Mouse (Mus musculus): ENCODE results near the gene Hras. TPM values are rescaled to one million over a fixed set of nuclear protein-coding genes. Genes with fewer than 3 reads are reported as not detected.

The Hras gene
- polyA plus RNA-seq, 1 experiment from 2014 or later, result 112 TPM

DNA sequence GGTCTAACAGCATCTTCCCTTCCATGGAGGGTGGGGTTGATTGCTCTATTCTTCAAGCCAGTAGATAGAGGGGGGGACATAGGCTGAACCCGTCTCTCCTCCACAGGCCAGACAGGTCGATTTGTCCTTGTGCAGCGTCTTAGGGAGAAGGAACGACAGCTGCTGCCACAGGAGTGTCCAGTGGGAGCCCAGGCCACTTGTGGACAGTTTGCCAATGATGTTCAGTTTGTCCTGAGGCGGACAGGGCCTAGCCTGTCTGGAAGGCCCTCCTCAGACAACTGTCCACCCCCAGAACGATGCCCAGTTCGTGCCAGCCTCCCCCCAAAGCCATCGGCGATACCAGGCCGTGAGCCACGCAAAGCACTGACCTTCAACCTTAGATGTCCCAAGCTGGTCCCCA, 23.1 kb upstream of the Hras start:
- H3K9ac ChIP-seq (ENCODE audit: low read depth, low read length), result peak overlapping the region; percentile 67
- ATAC-seq (replicated peaks; ENCODE audit: low FRiP score), result no peak

DNA sequence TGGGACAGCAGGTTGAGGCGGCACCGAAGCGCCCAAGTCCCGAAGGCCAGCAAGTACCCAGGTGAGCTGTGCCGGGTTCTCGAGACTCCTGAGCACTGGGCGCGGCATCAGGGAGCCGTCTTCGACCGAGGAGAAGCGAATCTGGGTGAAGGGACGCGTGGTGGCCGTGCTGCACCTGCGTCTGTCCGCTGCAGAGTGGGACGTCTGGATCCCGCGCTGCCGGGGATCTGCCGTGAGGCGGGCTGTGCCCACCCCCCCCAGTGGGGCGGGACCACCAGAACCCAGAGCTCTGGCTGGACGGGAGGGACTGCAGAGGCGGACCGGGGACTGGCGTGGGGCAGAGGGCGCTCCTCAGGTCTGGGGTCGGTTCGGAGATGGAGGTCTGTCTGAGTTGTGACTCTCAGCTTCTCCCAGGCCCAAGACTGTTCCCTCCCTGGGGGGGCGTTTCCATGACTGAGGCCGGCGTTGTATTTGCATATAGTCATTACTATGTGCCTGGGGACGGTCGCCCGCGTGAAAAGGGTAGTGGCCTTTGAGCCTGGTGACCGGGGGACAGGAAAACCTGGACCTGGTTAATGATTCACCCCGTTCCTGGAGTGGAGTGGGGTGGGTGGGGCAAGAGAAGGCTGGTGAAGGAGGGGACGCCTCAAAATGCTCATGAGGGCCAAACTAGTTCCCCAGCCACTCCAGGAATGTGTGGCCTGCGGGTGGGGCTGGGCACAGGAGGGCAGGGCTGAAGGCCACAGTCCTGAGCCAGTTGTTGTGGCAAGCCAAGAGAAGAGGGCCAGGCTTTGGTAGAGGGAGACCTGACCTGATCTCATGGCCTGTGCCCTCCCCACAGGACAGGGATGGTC, 22.3 kb upstream of the Hras start:
- H3K36me3 ChIP-seq (ENCODE audit: control insufficient read depth, insufficient read depth, low read length), result peaks cover 11% of the 10 kb centered on the region; the same call in 1 of the 2 replicates
- H3K4me3 ChIP-seq (ENCODE audit: low read depth, low read length), result peak overlapping the region; percentile 64
- ATAC-seq (replicated peaks; ENCODE audit: low FRiP score) (peak; percentile 66), DNase-seq (ENCODE audit: low spot score) (no peak)
- peak overlapping the region; percentile 78 for H3K4me2 ChIP-seq
- H3K9ac ChIP-seq (ENCODE audit: low read depth, low read length), result peak overlapping the region; percentile 67
- H3K27me3 ChIP-seq (replicated peaks; ENCODE audit: control insufficient read depth, insufficient read depth, low read length), result peaks cover 6% of the 10 kb centered on the region; the same call in 1 of the 2 replicates
- WGBS, result 1% methylated on average over 42 of the region's 42 CpGs
- no peaks in the 10 kb centered on the region for H3K9me3 ChIP-seq (ENCODE audit: control insufficient read depth, low read length)
- peak overlapping the region; percentile 93 for H3K27ac ChIP-seq (ENCODE audit: low read depth, low read length)
- peaks cover 47% of the 10 kb centered on the region for H3K4me1 ChIP-seq (replicated peaks; ENCODE audit: control insufficient read depth, insufficient read depth, low read length)

More for the DNA sequence above, 23.1 kb upstream of the Hras start:
- Histone ChIP-seq H3K4me3 (ENCODE audit: low read depth, low read length) (peak overlapping the region; percentile 64), H3K27me3 (replicated peaks; ENCODE audit: control insufficient read depth, insufficient read depth, low read length) (no peaks in the 10 kb centered on the region), H3K4me2 (peak overlapping the region; percentile 78), H3K9me3 (ENCODE audit: control insufficient read depth, low read length) (no peaks in the 10 kb centered on the region), H3K27ac (ENCODE audit: low read depth, low read length) (no peak overlapping the region), H3K36me3 (ENCODE audit: control insufficient read depth, insufficient read depth, low read length) (peaks cover 11% of the 10 kb centered on the region; the same call in 1 of the 2 replicates), H3K4me1 (replicated peaks; ENCODE audit: control insufficient read depth, insufficient read depth, low read length) (peaks cover 50% of the 10 kb centered on the region)
- WGBS, result 83% methylated on average over 11 of the region's 11 CpGs
- no peak for DNase-seq (ENCODE audit: low spot score)

DNA sequence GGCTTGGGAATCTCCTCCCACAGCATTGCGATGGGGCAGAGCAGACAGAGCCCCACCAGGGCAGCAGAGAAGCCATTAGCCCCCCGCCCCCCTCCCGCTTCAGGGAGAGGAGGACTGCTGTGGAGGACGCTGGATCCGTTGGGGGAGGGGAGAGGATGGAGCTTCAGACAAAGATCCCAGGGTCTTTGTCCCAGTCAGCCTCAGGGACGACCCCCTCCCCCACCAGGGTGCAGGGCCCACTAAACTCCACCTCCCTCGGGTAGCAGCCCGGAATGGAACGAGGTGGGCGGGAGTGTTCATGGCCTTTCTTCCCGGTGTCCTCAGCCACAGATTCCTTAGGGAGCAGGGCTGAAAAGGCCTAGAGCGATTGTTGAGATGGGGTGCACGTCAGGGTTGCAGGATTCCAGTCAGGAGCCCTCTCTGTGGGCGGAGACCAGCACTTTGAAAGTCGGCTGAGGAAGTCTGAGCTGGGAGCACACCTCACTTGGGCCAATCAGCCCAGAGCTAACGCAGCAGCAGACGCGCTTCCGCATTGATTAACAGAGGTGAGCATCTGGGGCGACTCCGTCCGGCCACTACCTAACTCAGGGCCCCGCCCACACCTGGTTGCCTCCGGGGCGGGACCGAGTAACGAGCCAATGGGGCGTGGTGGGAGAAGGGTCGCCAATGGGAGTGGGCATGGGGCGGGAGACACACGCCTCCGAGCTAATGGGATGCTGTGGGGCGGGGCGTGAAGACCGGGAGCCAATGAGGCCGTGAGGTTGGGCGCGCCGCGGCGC, 21.5 kb upstream of the Hras start, which contains the start of gene Rassf7:
Gene Rassf7 (plus strand): TSS at position 760 of the 779 bp plus-strand sequence.
- peak within 1 kb of the TSS; percentile 64 for H3K4me3 ChIP-seq (ENCODE audit: low read depth, low read length)
- peaks cover 11% of the 10 kb centered on the region; the same call in 1 of the 2 replicates for H3K36me3 ChIP-seq (ENCODE audit: control insufficient read depth, insufficient read depth, low read length)
- H3K4me2 ChIP-seq, result peak within 1 kb of the TSS; percentile 78
- peaks cover 8% of the 10 kb centered on the region; the same call in 1 of the 2 replicates for H3K27me3 ChIP-seq (replicated peaks; ENCODE audit: control insufficient read depth, insufficient read depth, low read length)
- H3K9ac ChIP-seq (ENCODE audit: low read depth, low read length), result peak within 1 kb of the TSS; percentile 77
- H3K9me3 ChIP-seq (ENCODE audit: control insufficient read depth, low read length), result no peaks in the 10 kb centered on the region
- peak; percentile 97 for DNase-seq (ENCODE audit: low spot score)
- ATAC-seq (replicated peaks; ENCODE audit: low FRiP score), result peak; percentile 92
- peak within 1 kb of the TSS; percentile 93 for H3K27ac ChIP-seq (ENCODE audit: low read depth, low read length)
- peaks cover 45% of the 10 kb centered on the region for H3K4me1 ChIP-seq (replicated peaks; ENCODE audit: control insufficient read depth, insufficient read depth, low read length)
- WGBS, result 3% methylated on average over 41 of the region's 41 CpGs

DNA sequence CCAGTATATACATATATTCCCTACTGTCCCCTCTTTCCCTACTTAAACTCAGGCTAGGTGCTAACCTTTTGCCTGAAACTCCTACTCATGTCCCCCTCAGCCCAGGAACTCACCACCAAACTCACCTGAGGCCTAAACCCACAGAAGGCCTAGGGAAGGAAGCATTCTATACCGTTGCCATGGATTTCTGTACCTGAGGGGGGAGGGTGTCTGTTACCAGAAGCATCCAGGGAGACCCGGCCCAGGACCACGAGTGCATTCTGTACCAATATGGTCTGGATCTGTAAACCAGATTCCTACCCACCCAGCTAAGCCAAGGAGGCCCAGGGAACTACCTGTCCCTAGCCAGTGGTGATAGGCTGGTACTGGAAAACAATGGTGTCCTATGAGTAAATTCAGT, 20.5 kb upstream of the Hras start:
- ATAC-seq (replicated peaks; ENCODE audit: low FRiP score), result no peak
- no peak overlapping the region for H3K4me3 ChIP-seq (ENCODE audit: low read depth, low read length)
- H3K27me3 ChIP-seq (replicated peaks; ENCODE audit: control insufficient read depth, insufficient read depth, low read length), result peaks cover 8% of the 10 kb centered on the region; the same call in 1 of the 2 replicates
- 73% methylated on average over 3 of the region's 3 CpGs for WGBS
- no peak overlapping the region for H3K9ac ChIP-seq (ENCODE audit: low read depth, low read length)
- H3K4me2 ChIP-seq, result peak overlapping the region; percentile 25
- H3K36me3 ChIP-seq (ENCODE audit: control insufficient read depth, insufficient read depth, low read length), result peaks cover 5% of the 10 kb centered on the region; the same call in 1 of the 2 replicates
- H3K4me1 ChIP-seq (replicated peaks; ENCODE audit: control insufficient read depth, insufficient read depth, low read length), result peaks cover 47% of the 10 kb centered on the region
- no peaks in the 10 kb centered on the region for H3K9me3 ChIP-seq (ENCODE audit: control insufficient read depth, low read length)
- H3K27ac ChIP-seq (ENCODE audit: low read depth, low read length), result peak overlapping the region; percentile 93; the same call in 1 of the 2 replicates
- DNase-seq (ENCODE audit: low spot score), result no peak

DNA sequence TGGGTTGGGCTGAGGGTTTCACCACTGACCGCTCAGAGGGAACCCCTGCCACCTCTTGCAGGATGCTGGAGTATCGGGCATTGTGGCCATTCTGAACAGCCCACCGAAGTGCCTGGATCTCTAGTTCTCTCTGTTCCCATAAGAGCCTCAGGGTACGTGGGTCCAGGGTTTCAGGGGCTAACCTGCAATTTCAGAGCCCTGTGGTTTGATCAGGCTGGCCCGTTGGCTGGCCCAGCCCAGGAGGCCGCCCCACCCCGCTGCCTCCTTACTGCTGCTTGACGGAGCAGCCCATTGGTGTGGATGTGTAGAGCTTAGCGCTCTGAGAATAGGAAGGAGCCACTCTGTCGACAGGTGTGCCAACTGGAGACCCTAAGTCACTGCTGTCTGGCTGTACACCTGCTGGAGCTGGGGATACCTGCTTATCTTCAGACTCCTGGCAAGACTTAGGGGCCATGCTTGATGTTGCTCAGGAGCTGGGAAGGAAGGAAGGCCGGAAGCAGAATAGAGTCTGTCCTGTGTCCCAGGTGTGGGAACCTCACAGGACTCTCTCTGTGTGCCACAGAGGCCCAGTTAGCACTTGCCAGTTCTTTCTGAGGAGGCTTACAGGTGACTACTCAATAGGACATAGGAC, 19.9 kb upstream of the Hras start, which contains the start of gene Lmntd2:
Gene Lmntd2 (minus strand): TSS at position 476 of the 631 bp plus-strand sequence.
- Histone ChIP-seq H3K9ac (ENCODE audit: low read depth, low read length) (peak within 1 kb of the TSS; percentile 77), H3K36me3 (ENCODE audit: control insufficient read depth, insufficient read depth, low read length) (0 out of 2 replicates have a peak, but pooled peaks cover 5% of the 10 kb centered on the region), H3K4me3 (ENCODE audit: low read depth, low read length) (peak within 1 kb of the TSS; percentile 64), H3K4me1 (replicated peaks; ENCODE audit: control insufficient read depth, insufficient read depth, low read length) (peaks cover 50% of the 10 kb centered on the region), H3K27ac (ENCODE audit: low read depth, low read length) (peak within 1 kb of the TSS; percentile 93), H3K27me3 (replicated peaks; ENCODE audit: control insufficient read depth, insufficient read depth, low read length) (peaks cover 8% of the 10 kb centered on the region; the same call in 1 of the 2 replicates), H3K9me3 (ENCODE audit: control insufficient read depth, low read length) (no peaks in the 10 kb centered on the region), H3K4me2 (peak within 1 kb of the TSS; percentile 78)
- DNase-seq (ENCODE audit: low spot score) (no peak), ATAC-seq (replicated peaks; ENCODE audit: low FRiP score) (no peak)
- WGBS, result 88% methylated on average over 11 of the region's 11 CpGs

DNA sequence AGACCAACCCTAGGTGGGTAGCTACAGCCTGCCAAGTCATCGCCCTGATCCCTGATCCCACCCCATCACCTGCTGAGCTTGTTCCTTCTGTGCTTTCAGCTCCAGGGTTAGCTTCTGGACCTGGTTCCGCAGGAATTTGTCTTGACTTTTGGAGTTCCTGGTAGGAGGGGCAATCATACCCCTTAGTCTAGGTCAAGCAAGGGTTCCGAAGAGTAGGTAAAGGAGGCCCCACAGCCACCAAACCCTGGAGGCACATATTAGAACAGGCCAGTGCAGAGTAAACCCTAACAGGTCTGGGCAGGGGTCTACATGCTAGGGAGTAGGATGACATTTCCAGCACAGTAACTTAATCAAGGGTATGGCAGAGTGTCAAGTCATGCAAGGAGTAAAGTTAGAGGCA, 19.3 kb upstream of the Hras start:
- DNase-seq (ENCODE audit: low spot score), result no peak
- H3K9ac ChIP-seq (ENCODE audit: low read depth, low read length), result no peak overlapping the region
- peaks cover 8% of the 10 kb centered on the region; the same call in 1 of the 2 replicates for H3K27me3 ChIP-seq (replicated peaks; ENCODE audit: control insufficient read depth, insufficient read depth, low read length)
- no peaks in the 10 kb centered on the region for H3K9me3 ChIP-seq (ENCODE audit: control insufficient read depth, low read length)
- 0 out of 2 replicates have a peak, but pooled peaks cover 4% of the 10 kb centered on the region for H3K36me3 ChIP-seq (ENCODE audit: control insufficient read depth, insufficient read depth, low read length)
- no peak overlapping the region for H3K27ac ChIP-seq (ENCODE audit: low read depth, low read length)
- 88% methylated on average over 3 of the region's 3 CpGs for WGBS
- H3K4me2 ChIP-seq, result no peak overlapping the region
- H3K4me1 ChIP-seq (replicated peaks; ENCODE audit: control insufficient read depth, insufficient read depth, low read length), result peaks cover 48% of the 10 kb centered on the region
- no peak overlapping the region for H3K4me3 ChIP-seq (ENCODE audit: low read depth, low read length)
- no peak for ATAC-seq (replicated peaks; ENCODE audit: low FRiP score)

DNA sequence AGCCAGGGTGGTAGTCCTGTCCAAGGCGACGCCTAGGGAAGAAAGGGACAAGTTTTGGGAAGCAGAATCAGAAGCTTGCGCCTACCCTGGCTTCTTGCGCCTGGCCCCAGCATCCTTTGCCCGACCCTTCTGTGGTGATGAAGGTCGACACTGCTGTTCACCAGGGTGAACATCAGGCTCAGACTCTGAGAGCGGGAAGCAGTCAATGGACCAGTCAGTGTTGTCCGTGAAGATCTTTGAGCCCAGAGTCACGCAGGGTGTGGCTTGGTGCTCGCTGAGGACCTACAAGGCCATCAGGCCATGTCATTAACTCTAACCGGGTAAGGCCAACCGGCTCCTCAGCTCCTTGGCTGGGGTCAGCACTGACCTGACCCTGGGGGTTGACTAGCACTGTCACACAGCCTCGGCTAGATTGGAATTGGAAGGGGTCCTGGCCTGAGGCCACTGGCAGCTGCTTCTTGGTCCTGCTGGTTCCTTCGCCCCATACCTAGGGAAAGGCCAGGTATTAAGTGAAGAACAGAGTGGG, 16.9 kb upstream of the Hras start:
- Histone ChIP-seq H3K9me3 (ENCODE audit: control insufficient read depth, low read length) (no peaks in the 10 kb centered on the region), H3K4me2 (no peak overlapping the region), H3K36me3 (ENCODE audit: control insufficient read depth, insufficient read depth, low read length) (no peaks in the 10 kb centered on the region), H3K27ac (ENCODE audit: low read depth, low read length) (no peak overlapping the region), H3K4me3 (ENCODE audit: low read depth, low read length) (no peak overlapping the region), H3K27me3 (replicated peaks; ENCODE audit: control insufficient read depth, insufficient read depth, low read length) (peaks cover 8% of the 10 kb centered on the region; the same call in 1 of the 2 replicates), H3K4me1 (replicated peaks; ENCODE audit: control insufficient read depth, insufficient read depth, low read length) (peaks cover 50% of the 10 kb centered on the region), H3K9ac (ENCODE audit: low read depth, low read length) (no peak overlapping the region)
- WGBS, result 84% methylated on average over 14 of the region's 14 CpGs
- ATAC-seq (replicated peaks; ENCODE audit: low FRiP score) (no peak), DNase-seq (ENCODE audit: low spot score) (no peak)

DNA sequence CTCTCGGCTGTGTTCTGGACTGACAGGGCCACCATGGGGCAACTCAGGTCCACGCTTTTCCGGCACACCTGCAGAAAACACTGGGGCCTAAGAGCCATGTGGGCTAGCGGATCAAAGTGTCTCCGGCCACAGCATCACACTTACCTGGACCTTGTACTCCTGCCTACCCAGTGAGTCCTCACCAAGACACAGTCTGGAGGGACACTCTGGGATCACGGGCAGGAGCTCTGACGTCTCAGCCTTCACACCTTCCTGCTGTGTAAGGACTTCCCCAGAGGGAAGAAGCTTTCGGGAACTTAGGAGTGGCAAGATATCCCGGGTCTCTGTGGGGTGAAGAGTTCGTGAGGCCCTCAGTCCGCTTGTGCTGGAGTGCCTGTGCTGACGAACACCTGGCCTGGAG, 16.3 kb upstream of the Hras start:
- Histone ChIP-seq H3K27ac (ENCODE audit: low read depth, low read length) (peak overlapping the region; percentile 20; the same call in 1 of the 2 replicates), H3K27me3 (replicated peaks; ENCODE audit: control insufficient read depth, insufficient read depth, low read length) (peaks cover 8% of the 10 kb centered on the region; the same call in 1 of the 2 replicates), H3K36me3 (ENCODE audit: control insufficient read depth, insufficient read depth, low read length) (no peaks in the 10 kb centered on the region), H3K4me1 (replicated peaks; ENCODE audit: control insufficient read depth, insufficient read depth, low read length) (peaks cover 47% of the 10 kb centered on the region), H3K9me3 (ENCODE audit: control insufficient read depth, low read length) (no peaks in the 10 kb centered on the region), H3K9ac (ENCODE audit: low read depth, low read length) (peak overlapping the region; percentile 31; the same call in 1 of the 2 replicates), H3K4me3 (ENCODE audit: low read depth, low read length) (no peak overlapping the region), H3K4me2 (peak overlapping the region; percentile 13; the same call in 1 of the 2 replicates)
- ATAC-seq (replicated peaks; ENCODE audit: low FRiP score) (no peak), DNase-seq (ENCODE audit: low spot score) (no peak)
- WGBS, result 72% methylated on average over 12 of the region's 12 CpGs
